10 mouse cellular contexts compared by ENCODE assay signal in the genomic region with DNA sequence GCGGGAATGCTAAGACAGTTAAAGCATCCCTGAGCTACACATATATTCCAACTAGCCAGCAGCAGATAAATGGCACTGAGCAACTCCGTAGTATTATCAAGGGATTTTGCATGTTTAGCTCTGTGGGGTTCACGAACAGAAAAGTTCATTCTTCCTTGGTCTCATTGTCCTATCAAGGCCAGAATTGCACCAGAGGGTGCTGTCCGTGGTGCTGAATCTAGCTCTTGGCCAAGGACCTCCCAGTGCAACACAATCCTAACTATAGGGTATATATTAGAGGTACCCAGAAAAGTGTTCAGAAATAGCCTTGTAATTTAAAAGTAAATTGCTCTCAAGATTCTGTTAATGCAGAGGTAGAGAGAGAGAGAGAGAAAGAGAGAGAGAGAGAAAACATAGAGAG.
DNase-seq lines count a peak whose midpoint lies in the region; ATAC-seq lines count a peak whose summit lies in the region.
"Had no signal": no experiment of that assay in that cellular context is flagged by ENCODE, and none has a peak within 500 bp of the region (broad histone marks: within the 10 kb centered on the region; RNA-seq: fewer than 3 reads in every experiment).

No protein-coding gene starts in this region.

- H3K9me3 ChIP-seq in liver, embryonic 12.5 days (replicated peaks): no peaks in the 10 kb centered on the region
- H3K9me3 ChIP-seq in embryonic facial prominence, embryonic 11.5 days (replicated peaks; ENCODE audit: control insufficient read depth, low read length): no peaks in the 10 kb centered on the region
- H3K9me3 ChIP-seq: embryonic facial prominence, embryonic 15.5 days; stomach, embryonic 15.5 days had no signal

- DNase-seq in liver (peak; percentile 67), ZHBTc4 (ENCODE audit: low read depth, low spot score) (peak; percentile 72)
- peak; percentile 89 for DNase-seq in embryonic facial prominence, embryonic 11.5 days (ENCODE audit: low spot score)
- peak; percentile 63 for DNase-seq in lung, postnatal 14 days
- DNase-seq in urinary bladder, postnatal 36 days (ENCODE audit: low spot score in 2 of 2): peak; percentile 17 to 23
- no peak for DNase-seq in cerebellum, adult 9-10 months
- DNase-seq in layer of hippocampus, adult 11-12 months (ENCODE audit: low spot score): no peak

- WGBS in liver, embryonic 12.5 days (ENCODE audit: insufficient replicate concordance): 33% methylated on average over 4 of the region's 4 CpGs
- WGBS in embryonic facial prominence, embryonic 11.5 days: 34% methylated on average over 4 of the region's 4 CpGs

- H3K4me3 ChIP-seq in liver, embryonic 12.5 days: no peak overlapping the region
- no peak overlapping the region for H3K4me3 ChIP-seq in embryonic facial prominence, embryonic 11.5 days (ENCODE audit: low read depth, low read length)
- H3K4me3 ChIP-seq: embryonic facial prominence, embryonic 15.5 days; stomach, embryonic 15.5 days had no signal

- H3K4me1 ChIP-seq in liver, embryonic 12.5 days: no peaks in the 10 kb centered on the region
- H3K4me1 ChIP-seq in embryonic facial prominence, embryonic 11.5 days (ENCODE audit: control insufficient read depth, insufficient read depth, low read length): no peaks in the 10 kb centered on the region
- H3K4me1 ChIP-seq: embryonic facial prominence, embryonic 15.5 days; stomach, embryonic 15.5 days had no signal

- H3K27me3 ChIP-seq in liver, embryonic 12.5 days (replicated peaks): no peaks in the 10 kb centered on the region
- no peaks in the 10 kb centered on the region for H3K27me3 ChIP-seq in embryonic facial prominence, embryonic 11.5 days (ENCODE audit: control insufficient read depth, insufficient read depth, low read length)
- H3K27me3 ChIP-seq: embryonic facial prominence, embryonic 15.5 days; stomach, embryonic 15.5 days had no signal

- no peak overlapping the region for H3K27ac ChIP-seq in liver, embryonic 12.5 days
- H3K27ac ChIP-seq in embryonic facial prominence, embryonic 11.5 days (replicated peaks; ENCODE audit: low read depth, low read length): no peak overlapping the region
- H3K27ac ChIP-seq: embryonic facial prominence, embryonic 15.5 days; stomach, embryonic 15.5 days had no signal

- H3K4me2 ChIP-seq in liver, embryonic 12.5 days: no peak overlapping the region
- H3K4me2 ChIP-seq in embryonic facial prominence, embryonic 11.5 days (ENCODE audit: low read depth, low read length): no peak overlapping the region
- H3K4me2 ChIP-seq: embryonic facial prominence, embryonic 15.5 days; stomach, embryonic 15.5 days had no signal

- ATAC-seq in liver, embryonic 12.5 days: no peak
- no peak for ATAC-seq in embryonic facial prominence, embryonic 11.5 days (replicated peaks; ENCODE audit: insufficient number of reproducible peaks, low FRiP score, low TSS enrichment, low read depth)

- H3K9ac ChIP-seq in liver, embryonic 12.5 days: no peak overlapping the region
- no peak overlapping the region for H3K9ac ChIP-seq in embryonic facial prominence, embryonic 11.5 days (replicated peaks; ENCODE audit: low read length)
- H3K9ac ChIP-seq: embryonic facial prominence, embryonic 15.5 days; stomach, embryonic 15.5 days had no signal

- H3K36me3 ChIP-seq in liver, embryonic 12.5 days: no peaks in the 10 kb centered on the region
- H3K36me3 ChIP-seq in embryonic facial prominence, embryonic 11.5 days (replicated peaks; ENCODE audit: control insufficient read depth, insufficient read depth, low read depth, low read length): no peaks in the 10 kb centered on the region
- H3K36me3 ChIP-seq: embryonic facial prominence, embryonic 15.5 days; stomach, embryonic 15.5 days had no signal

Comparison
In these comparisons a context has a peak if more than half of its experiments do, and no peak if none do; other contexts are left out.
1. DNase-seq: peak in liver (single experiment), ZHBTc4 (single experiment), embryonic facial prominence, embryonic 11.5 days (single experiment), lung, postnatal 14 days (single experiment) and urinary bladder, postnatal 36 days (2 of 2); none in cerebellum, adult 9-10 months (single experiment) and layer of hippocampus, adult 11-12 months (single experiment).